Mouse (Mus musculus) ovary, postnatal 10 days (tissue): ENCODE results near the gene Atrnl1.
"Not testable (repeated sequence)": the region's sequence is repeated elsewhere in the genome, so short reads cannot be mapped to it uniquely, and the experiment has no call there.

ENCODE experiments used
- DNase-seq: peaks from one replicate; pipeline ENCODE4 v3.0.0; 2022; ENCODE audit warnings: low spot score

The Atrnl1 gene

DNA sequence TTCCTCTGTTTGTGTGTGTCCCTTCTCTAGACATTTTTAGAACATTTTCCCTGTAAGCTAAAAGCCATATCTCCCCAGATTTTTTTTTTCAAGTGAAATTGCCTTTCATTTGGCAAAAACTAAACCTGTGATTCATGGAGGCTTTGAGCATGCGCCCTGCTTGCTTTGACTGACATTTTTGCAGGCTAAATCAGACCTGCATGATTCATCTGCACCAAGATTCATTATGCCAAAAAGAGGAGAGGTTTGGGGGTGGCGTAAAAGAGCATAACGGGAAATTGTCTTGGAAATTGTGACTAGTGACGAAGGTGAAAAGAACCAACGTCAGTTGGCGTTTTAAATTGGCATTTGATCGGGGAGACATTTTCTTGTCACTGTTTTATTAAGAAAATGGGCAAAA lies 358.9 kb downstream of the Atrnl1 start:
- no peak for DNase-seq

DNA sequence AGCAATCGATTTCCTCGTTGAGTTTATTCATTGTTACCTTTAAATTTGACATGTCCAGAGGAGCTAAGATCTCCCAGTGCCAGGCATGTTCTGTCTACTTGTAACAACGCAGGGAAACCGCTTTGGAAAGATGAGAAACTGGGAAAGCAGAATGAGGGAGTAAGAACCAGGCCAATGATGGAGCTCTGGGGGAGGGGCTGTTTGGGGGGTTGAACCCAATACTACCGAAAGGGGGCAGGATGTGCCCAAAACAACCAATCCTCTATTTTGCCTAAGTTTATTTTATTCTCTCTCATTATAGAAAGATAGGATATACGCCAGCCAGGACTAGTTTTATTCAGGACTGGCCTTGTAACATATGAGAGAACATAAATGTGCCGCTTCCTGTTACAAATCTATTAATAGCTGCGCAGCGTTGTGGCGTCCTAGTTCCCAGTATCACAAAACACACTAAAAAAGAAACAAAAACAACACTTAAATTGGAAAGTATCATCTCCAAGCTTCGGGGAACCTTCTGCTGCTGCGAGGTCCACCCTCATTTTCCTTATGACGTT lies 359.6 kb downstream of the Atrnl1 start:
- DNase-seq: no peak

DNA sequence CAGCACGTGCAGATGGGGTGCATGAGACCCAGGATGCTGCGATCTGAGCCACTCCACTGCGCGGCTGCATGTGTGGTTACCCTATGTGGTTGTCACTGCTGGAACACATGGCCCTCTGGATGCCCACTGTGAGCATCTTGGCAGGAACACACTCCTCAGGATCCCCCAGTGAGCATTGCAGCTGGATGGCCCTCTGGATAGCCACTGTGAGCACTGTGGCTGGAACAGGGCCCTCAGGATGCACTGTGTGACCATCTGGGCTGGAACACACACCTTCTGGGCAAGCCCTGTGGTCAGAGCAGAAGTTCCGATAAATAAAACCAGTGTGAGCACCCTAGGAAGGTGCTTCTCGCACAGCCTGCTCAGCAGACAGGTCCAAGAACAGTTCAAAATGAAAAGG lies 364.4 kb downstream of the Atrnl1 start:
- DNase-seq: no peak

DNA sequence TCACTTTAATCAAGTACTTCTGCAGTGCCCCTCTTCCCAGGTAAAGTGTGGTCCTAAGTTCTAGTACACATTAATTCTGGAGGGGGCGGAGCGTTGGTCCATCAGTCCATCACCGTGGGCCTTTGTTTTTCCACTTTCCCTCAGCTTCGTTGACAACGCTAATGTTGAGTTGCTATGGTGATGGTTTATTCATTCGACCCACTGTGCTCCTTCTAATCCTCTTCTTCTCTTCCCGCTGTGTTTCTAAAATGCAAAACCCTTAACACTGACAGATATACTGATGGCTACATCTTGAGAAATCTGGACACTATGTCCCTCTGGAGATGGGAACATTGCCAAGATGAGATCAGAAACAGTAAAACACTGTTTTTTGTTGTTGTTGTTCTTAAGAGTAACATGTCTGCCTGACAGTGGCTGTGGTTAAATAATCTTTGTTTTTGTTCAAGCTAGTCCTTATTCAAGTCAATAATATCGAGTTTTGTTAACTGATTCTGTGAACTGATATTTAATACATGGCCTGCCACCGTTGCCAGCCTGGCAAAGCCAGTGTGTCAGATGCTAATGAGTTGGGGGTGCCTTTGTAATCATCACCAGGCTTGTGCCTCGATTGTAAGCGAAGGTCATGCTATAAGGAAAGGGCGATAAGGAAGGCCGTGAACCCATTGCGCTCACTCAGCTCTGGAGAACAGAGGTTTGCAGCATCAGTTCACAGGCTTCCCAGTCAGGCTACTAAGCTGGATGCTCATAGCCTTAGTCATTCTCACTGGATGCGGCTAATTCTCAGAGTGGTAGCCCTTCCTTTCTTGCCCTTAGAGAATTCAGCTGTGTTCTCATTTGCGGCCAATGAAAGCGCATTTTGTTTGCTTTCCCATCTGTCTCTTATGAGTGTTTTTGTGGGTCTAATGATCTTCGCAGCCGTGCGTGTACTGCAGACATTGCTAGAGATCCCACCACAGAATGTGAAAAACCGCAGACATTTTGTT lies 375.4 kb downstream of the Atrnl1 start:
- no peak for DNase-seq

DNA sequence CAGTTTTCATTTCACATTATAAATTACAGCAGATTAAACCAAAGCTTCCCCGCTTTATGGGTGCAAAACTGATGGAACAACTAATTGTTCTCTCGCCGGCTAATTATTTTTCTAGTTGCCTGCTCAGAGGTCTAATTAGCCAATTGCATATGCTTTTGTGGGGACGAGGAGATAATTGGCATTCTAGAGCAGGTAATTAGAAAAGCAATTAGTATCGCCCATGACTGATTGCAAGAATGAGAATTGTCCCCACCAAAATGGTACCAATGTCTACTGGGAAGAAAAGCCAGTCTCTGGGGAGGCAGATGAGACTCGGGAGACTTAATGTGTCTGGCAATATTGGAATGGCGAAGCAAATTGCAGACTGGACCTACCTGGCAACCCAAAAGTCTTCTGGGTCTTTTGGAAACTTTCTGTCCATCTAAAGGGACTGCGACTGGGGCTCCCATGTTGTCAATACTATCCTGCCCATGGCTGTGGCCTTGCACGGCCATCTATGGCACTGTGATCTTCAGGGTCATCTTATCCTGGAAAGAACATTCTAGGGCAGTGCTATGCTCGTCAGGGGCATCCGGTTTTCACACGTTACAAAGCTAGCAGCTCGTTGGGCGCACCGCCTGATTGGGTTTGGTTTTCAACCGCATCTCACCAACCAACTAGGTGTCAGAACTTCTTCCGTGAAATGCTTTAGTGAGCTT lies 377.0 kb downstream of the Atrnl1 start:
- DNase-seq: no peak

DNA sequence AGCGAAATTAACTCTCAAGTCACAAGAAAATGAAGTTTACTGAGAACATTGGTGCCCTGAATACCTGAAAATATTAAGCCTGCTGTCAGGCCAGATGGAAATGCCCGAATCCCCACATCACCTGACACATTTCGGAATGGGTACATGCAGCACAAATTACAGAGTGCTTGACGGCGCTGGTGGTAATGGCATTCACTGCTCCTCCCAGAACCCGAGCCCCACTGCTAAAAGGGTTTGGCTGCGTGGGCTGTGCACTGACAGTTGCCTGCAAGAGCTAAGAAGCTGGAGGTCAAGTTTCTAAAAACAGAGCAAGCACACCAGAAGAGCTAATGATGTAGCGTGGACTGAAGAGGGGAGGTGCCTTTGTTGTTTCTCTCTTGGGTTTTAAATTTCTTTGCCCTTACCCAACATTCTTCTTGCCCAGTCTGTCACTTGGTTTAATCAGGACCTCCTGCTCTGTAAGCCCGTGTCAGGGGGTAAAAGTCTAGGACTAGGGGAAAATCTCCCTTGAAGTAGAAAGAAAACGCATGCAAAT lies 377.8 kb downstream of the Atrnl1 start:
- DNase-seq: no peak

DNA sequence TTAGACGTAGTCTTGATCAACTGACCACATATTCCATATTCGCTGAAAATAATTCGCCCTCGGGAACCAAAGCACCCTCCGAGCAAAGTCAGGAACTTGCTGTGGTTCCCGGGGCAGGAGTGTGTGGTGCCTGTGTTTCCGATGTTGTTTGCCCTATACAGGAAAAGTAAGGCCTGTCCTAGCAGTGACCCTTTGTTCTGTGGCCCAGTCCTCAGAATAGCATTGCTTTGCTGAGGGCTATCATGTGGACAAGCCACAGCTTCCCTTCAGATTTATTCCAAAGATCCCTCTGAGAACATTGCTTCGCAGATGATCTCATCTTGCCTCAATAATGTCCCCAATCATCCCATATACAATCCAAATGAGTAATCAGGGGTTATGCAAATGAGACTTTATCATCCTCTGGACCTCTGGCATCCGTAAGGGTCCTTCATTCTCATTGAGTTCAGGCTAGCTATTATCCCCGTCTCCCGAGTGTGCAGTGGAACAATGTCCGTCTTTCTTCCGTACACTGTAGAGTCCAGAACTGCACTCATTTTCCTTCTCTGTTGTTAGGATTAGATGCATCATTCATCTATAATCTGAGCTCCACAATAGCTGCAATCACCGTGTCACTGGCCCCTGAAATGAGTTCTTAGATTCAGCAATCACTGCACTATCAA lies 380.4 kb downstream of the Atrnl1 start:
- DNase-seq: no peak

DNA sequence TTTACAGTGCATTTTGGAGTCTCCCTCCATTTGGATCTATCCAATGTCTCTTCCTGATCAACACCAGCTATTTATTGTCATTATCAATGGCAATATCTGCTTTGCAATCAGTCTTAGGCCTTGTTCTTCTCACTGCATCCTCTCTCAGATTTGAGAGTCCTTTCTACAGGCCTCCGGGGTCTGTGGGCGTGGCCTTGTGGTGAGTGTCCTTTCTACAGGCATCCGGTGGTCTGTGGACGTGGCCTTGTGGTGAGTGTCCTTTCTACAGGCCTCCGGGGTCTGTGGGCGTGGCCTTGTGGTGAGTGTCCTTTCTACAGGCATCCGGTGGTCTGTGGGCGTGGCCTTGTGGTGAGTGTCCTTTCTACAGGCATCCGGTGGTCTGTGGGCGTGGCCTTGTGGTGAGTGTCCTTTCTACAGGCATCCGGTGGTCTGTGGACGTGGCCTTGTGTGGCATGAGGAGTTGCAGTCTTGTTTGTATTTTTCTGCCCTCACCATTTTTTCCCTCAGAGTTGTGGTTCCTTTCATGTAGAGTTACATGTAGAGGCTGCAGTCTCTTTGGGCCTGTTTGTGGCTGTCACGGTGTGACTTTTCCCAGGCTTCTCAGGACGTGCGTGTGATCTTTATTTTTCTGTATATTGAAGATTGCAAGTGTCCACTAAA lies 383.5 kb downstream of the Atrnl1 start:
- not testable (repeated sequence) for DNase-seq

DNA sequence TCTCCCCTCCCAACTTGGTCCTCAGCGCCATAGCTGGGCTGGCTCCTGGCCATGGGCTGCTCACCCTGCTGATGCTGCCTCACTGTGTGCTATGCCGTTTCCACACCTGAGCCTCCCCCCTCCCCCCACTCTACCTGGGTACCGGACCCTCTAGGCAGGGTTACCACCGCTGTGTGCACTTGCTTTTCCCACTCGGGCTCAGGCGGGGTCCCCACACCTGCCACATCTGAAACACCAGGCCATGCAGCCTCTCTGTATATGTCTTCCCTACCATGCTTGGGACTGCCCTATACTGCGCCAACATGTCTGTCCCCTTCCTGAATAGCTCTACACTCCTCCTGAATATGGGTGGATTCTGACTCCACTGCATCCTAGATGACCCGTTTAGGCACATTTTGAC lies 384.2 kb downstream of the Atrnl1 start:
- DNase-seq: no peak

DNA sequence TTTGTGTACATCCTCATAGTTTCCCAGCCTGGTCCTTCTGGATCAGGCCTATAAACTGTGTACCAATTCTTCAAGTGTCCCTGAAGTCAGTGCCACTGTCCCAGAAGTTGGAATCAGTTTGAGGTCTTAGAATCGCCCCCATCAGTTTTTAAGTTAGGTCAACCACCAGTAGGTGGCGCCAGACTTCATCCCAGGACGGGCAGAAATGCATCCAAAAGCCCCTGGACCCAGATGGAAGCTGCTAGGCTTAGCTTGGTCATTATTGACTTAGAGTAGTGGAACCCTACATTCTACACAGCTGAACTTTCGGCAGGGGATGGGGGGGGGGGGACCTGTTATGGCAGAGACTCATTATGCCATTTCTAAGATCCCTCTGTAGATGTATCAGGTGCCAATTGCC lies 387.1 kb downstream of the Atrnl1 start:
- DNase-seq: no peak

DNA sequence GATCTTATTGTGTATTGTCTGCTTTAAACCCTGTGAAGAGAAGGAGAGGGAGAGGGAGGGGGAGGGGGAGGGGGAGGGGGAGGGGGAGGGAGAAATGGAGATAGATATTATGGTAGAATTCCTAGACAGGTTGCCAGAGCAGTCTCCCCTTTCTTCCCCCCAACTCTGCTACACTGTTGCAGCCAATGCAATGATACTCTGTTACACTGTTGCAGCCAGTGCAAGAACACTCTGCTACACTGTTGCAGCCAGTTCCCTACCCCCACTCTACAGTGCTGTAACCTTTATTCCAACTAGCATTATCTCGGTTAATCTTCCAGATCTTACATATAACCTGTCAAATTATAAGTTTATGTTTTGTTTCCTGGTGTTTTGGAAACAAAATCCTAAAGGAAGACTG lies 400.8 kb downstream of the Atrnl1 start:
- no peak for DNase-seq

DNA sequence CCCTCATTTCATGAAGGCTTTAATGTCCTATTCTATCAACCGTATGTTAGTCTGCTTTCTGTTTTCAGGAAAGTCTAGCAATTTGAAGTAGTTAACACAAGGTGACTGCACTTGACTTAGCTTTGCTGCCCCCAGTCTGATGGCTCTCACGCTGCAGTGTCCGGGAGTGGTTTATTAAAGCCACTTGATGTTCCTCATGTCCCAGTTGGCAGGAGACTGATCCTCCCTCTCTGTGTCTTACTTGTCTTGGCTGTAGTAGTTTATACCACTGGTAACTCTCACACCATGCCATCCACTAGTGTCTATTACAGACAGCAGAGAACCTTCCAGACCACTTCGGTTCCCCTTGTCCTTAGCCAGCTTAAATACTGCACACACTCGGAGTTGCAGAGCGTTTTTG lies 404.9 kb downstream of the Atrnl1 start:
- DNase-seq: no peak

DNA sequence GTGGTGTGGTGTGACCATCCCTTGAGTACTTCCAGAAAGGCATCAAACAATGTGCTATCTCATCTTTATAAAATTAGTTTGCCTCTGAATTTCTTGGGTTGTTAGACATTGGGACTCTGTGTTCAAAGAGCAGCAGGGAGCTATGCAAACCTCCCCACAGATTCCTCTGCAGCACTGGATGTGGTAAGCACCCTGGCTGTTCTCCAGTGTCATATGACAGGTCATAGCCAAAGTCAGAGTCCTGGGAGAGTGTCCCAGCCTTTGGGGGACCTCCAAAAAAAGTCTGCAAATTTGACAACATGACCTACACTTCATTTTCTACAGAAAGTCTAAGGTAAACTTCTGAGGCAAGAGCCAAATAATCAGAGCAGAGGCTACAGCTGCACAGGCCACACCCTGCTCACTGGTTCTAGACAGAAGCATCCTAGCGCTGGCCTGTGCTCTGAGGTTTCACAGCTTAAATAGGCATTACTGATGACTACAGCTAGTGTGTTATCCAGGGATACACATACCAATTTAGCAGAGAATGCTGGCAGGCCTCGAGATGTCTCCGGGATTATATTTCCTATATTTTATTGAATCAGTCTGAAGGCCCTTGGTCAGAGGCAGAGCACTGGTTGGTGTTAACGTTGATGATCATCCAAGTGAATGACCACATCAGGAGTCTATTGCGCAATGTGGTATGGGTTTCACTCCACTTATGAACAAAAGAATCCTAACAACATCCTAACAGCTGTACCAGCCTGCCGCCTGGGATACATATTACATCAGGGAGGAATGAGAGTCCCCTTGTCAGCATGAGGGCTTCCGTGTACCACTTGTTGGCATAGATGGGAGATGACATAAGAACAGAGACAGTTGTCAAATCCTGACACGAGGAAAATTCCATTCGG lies 406.0 kb downstream of the Atrnl1 start:
- no peak for DNase-seq

DNA sequence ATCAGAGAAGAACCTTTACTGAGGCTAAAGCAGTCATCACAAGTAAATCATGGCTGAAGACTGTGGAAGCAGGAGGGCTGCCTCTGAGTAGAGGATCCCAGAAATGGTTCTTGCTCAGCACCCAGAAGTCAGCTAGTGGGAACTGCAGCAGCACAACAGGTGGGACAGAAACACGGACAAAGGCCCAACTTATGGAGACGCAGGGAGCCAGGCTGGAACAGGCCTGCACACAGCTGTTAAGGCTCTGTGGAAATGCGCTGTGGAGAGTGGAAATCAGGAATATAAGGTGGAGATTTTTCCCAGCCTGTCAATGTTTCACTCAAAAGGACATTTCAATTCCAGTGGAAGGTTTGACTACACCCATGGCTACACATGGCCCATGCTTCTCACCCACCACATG lies 406.6 kb downstream of the Atrnl1 start:
- DNase-seq: no peak

DNA sequence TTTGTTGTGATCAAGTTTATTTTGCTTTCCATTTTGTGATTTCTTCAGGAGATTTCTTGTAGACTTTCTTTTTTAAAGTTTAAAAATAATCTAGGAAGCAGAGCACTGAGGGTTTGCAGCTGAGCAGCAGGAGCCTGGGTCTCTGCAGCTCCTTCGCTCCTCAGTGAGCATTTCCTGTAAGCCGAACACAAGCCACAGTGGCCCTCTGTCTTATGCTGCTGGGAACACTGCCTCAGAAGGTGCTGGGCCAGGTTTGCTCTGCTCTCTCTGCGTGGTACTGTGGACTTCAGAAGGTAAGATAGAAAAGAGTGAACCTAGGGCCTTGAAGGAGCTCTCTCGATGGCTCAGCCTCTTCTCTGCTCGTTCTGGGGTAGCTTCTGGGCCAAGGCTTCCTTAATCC lies 407.9 kb downstream of the Atrnl1 start:
- DNase-seq: no peak

DNA sequence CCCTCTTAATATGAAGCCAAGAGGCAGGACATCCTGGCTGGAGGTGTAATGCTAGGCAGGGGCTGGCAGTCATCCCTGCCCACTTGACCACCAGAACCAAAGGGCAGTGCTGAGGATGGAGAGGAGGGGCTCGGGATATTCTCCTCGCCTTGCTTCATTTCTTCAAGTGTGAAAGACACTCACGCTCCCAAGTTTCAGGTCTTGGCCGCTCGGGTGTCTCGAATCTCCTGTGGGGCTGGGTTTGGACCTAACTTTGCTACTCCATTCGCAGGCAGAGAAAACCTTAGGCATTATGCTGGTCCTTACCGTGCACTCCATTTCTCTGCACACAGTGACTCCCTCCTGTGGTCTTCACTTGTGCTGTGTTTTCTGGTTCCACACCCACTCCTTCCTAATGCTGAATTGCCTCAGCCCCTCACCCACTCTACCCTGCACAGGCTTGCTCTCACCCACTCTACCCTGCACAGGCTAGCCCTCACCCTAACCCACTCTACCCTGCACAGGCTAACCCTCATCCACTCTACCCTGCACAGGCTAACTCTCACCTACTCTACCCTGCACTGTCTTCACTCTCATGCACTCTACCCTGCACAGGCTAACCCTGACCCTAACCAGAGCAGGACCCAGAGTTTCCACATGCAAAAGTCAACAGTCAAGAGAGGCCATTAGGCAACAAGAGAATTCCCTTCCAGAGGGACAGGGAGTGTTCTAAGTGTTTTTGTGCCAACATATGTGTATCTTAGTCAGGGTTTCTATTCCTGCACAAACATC lies 410.9 kb downstream of the Atrnl1 start:
- DNase-seq: no peak

DNA sequence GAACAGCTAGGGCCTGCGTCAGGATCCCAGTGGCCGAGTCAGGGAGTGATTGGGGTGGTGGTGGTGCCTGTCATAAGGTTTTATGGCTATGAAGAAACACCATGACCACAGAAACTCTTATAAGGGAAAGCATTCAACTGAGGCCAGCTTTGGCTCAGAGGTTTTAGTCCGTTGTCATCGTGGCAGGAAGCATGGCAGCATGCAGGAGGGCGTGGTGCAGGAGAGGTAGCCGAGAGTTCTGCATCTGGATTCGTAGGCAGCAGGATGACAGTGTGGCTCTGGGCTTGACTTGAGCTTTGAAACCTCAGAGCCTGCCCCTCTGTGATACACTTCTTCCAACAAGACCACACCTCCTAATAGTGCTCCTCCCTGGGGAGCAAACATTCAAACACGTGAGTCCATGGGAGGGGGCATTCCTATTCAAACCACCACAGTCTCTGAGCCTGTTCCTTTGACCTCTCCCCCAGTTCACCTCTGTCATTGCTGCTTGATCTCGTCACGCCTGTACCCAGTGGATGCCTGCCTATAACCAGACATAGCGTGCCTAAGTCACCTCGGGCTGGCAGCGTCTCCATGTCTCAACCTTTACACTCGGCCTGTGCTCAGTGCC lies 412.5 kb downstream of the Atrnl1 start:
- DNase-seq: no peak

DNA sequence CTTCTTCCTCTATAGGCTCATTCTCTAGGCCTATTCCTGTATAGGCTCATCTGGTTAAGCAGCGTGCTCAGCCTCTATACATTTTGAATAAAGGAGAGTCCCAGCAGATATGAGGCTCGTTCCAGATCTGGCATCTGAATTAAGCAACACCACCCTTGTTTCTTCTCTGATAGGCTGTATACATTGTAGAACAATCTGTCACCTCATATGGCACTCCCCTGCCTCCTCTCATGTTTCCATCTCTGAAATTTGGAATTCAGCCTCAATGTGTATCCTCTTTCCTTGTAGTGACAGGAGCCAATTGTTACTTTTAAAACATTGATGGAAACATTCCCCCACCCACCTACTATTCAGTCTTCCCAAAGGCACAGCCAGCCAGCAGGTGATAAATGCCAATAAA lies 414.2 kb downstream of the Atrnl1 start:
- no peak for DNase-seq

DNA sequence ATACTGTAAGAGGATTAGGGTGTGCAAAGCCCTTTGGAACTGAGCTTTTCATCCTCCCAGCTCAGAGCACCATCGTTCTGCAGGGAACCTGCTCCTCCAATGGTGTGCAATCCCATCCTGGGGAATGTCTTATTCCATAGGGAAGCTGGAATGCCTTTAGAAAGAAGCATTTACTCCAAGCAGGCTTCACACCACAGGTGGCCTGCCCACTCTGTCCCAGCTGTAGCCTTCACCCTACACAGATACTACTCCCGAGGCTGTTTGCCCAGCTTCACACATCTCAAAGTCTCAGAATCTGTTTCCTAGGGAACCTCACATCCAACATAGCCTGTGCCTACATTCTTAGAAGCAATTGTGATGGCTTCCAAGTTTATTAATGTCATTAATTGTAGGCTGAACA lies 418.8 kb downstream of the Atrnl1 start:
- no peak for DNase-seq
